Mouse (Mus musculus) testis, adult 2 months (tissue): ENCODE measurements at regions not wholly inside any gene's neighbourhood (a gene's known extent, or its start where the extent isn't known, plus 50 kb on each side); places are given as distances from the start of the nearest gene placed in this dataset.

Experiments
- H3K27ac ChIP-seq: fragments of 200-500 bp; 2 replicates; pipeline ENCODE4 v1.5.1; 2012; ENCODE audit warnings: low read depth, low read length; ENCODE audit not compliant: control insufficient read depth, insufficient read depth
- H3K27me3 ChIP-seq: fragments of 200-500 bp; 2 replicates; pipeline ENCODE4 v1.6.1; 2012; ENCODE audit warnings: mild to moderate bottlenecking, low read length, moderate library complexity; ENCODE audit not compliant: control insufficient read depth, insufficient read depth
- H3K36me3 ChIP-seq: fragments of 200-500 bp; 2 replicates; pipeline ENCODE4 v1.6.1; 2012; ENCODE audit warnings: mild to moderate bottlenecking, low read length; ENCODE audit not compliant: control insufficient read depth, insufficient read depth
- H3K4me1 ChIP-seq: fragments of 200-500 bp; 2 replicates; pipeline ENCODE4 v1.6.1; 2012; ENCODE audit warnings: low read length; ENCODE audit not compliant: control insufficient read depth, insufficient read depth
- H3K4me3 ChIP-seq: fragments of 200-500 bp; 2 replicates; pipeline ENCODE4 v1.5.1; 2012; ENCODE audit warnings: low read depth, mild to moderate bottlenecking, low read length, moderate library complexity, mixed read lengths; ENCODE audit not compliant: control insufficient read depth
- CTCF ChIP-seq: fragments of 200-500 bp; IDR thresholded peaks from 2 replicates; pipeline ENCODE4 v1.5.1; 2012; ENCODE audit warnings: low read depth, mild to moderate bottlenecking, inconsistent platforms, low read length, moderate library complexity; ENCODE audit not compliant: control insufficient read depth, insufficient read depth, insufficient replicate concordance
- POLR2A ChIP-seq: fragments of 200-500 bp; IDR thresholded peaks from 2 replicates; pipeline ENCODE4 v1.6.1; 2012; ENCODE audit warnings: low read depth, mild to moderate bottlenecking, inconsistent platforms, low read length, moderate library complexity; ENCODE audit not compliant: control insufficient read depth

- H3K27ac ChIP-seq = no peak overlapping the region
- TF ChIP-seq POLR2A (no peak), CTCF (no peak)
- no peak overlapping the region for H3K4me3 ChIP-seq
- H3K27me3 ChIP-seq = no peaks in the 10 kb centered on the region
- no peaks in the 10 kb centered on the region for H3K36me3 ChIP-seq
- no peaks in the 10 kb centered on the region for H3K4me1 ChIP-seq
These were observed 243.9 kb downstream of the Tcf7l2 start for GRCm38 (mm10) chr19:55985518-55985917.

GRCm38 (mm10) chr19:55991791-55992726, 250.4 kb downstream of the Tcf7l2 start:
- H3K27me3 ChIP-seq = no peaks in the 10 kb centered on the region
- no peak for TF ChIP-seq POLR2A
- no peak for TF ChIP-seq CTCF
- no peak overlapping the region for H3K4me3 ChIP-seq
- H3K4me1 ChIP-seq = no peaks in the 10 kb centered on the region
- no peak overlapping the region for H3K27ac ChIP-seq
- H3K36me3 ChIP-seq = no peaks in the 10 kb centered on the region

GRCm38 (mm10) chr19:55992727-55993066, 251.1 kb downstream of the Tcf7l2 start:
- no peaks in the 10 kb centered on the region for H3K36me3 ChIP-seq
- H3K4me1 ChIP-seq = no peaks in the 10 kb centered on the region
- no peak overlapping the region for H3K27ac ChIP-seq
- H3K27me3 ChIP-seq = no peaks in the 10 kb centered on the region
- H3K4me3 ChIP-seq = no peak overlapping the region
- no peak for TF ChIP-seq POLR2A
- no peak for TF ChIP-seq CTCF

GRCm38 (mm10) chr19:55995721-55996120, 254.1 kb downstream of the Tcf7l2 start:
- H3K27ac ChIP-seq = no peak overlapping the region
- no peaks in the 10 kb centered on the region for H3K27me3 ChIP-seq
- TF ChIP-seq POLR2A = no peak
- no peak for TF ChIP-seq CTCF
- H3K4me1 ChIP-seq = no peaks in the 10 kb centered on the region; the same call in 1 of the 2 replicates
- no peaks in the 10 kb centered on the region for H3K36me3 ChIP-seq
- no peak overlapping the region for H3K4me3 ChIP-seq

- H3K4me1 ChIP-seq = no peaks in the 10 kb centered on the region; the same call in 1 of the 2 replicates
- no peak overlapping the region for H3K27ac ChIP-seq
- no peaks in the 10 kb centered on the region for H3K27me3 ChIP-seq
- no peak overlapping the region for H3K4me3 ChIP-seq
- no peak for TF ChIP-seq CTCF
- TF ChIP-seq POLR2A = no peak
- no peaks in the 10 kb centered on the region for H3K36me3 ChIP-seq
These were observed 257.0 kb downstream of the Tcf7l2 start for GRCm38 (mm10) chr19:55998454-55999180.

GRCm38 (mm10) chr19:55999409-55999808, 257.8 kb downstream of the Tcf7l2 start:
- Histone ChIP-seq H3K4me1 (no peaks in the 10 kb centered on the region; the same call in 1 of the 2 replicates), H3K36me3 (no peaks in the 10 kb centered on the region), H3K27ac (no peak overlapping the region), H3K4me3 (no peak overlapping the region), H3K27me3 (no peaks in the 10 kb centered on the region)
- TF ChIP-seq CTCF (no peak), POLR2A (no peak)

GRCm38 (mm10) chr19:56001428-56001827, 259.8 kb downstream of the Tcf7l2 start:
- H3K27ac ChIP-seq = no peak overlapping the region

More at GRCm38 (mm10) chr19:56001428-56001827, 259.8 kb downstream of the Tcf7l2 start:
- no peak overlapping the region for H3K4me3 ChIP-seq
- H3K27me3 ChIP-seq = no peaks in the 10 kb centered on the region
- TF ChIP-seq CTCF (no peak), POLR2A (no peak)
- no peaks in the 10 kb centered on the region for H3K36me3 ChIP-seq
- no peaks in the 10 kb centered on the region; the same call in 1 of the 2 replicates for H3K4me1 ChIP-seq
